Mouse (Mus musculus) forebrain, embryonic 16.5 days (tissue): ENCODE measurements around the gene Tmem19. TPM values are rescaled to one million over a fixed set of nuclear protein-coding genes. Genes with fewer than 3 reads are reported as not detected.

Source experiments
- ATAC-seq: fragments of 200-750 bp; cut with Nextera tagmentation; 2 replicates; pipeline ENCODE4 v1.8.0; 2017; ENCODE audit warnings: mild to moderate bottlenecking, moderate library complexity
- H3K27ac ChIP-seq: fragments of 300-500 bp; sonication (generic); 2 replicates; pipeline ENCODE4 v1.5.1; 2014; ENCODE audit warnings: low read length, control low read depth
- H3K27me3 ChIP-seq: fragments of 300-500 bp; sonication (generic); replicated peaks from 2 replicates; pipeline ENCODE4 v1.6.1; 2014; ENCODE audit warnings: low read length; ENCODE audit not compliant: control insufficient read depth, insufficient read depth
- H3K36me3 ChIP-seq: fragments of 300-500 bp; sonication (generic); 2 replicates; pipeline ENCODE4 v1.6.1; 2014; ENCODE audit not compliant: control insufficient read depth, insufficient read depth
- H3K4me1 ChIP-seq: fragments of 300-500 bp; sonication (generic); replicated peaks from 2 replicates; pipeline ENCODE4 v1.6.1; 2014; ENCODE audit warnings: low read length; ENCODE audit not compliant: control insufficient read depth, insufficient read depth
- H3K4me2 ChIP-seq: fragments of 300-500 bp; sonication (generic); 2 replicates; pipeline ENCODE4 v1.6.1; 2014; ENCODE audit warnings: mild to moderate bottlenecking, low read length, control low read depth
- H3K4me3 ChIP-seq: fragments of 300-500 bp; sonication (generic); replicated peaks from 2 replicates; pipeline ENCODE4 v1.5.1; 2014; ENCODE audit warnings: mild to moderate bottlenecking, low read length, control low read depth
- H3K9ac ChIP-seq: fragments of 300-500 bp; sonication (generic); replicated peaks from 2 replicates; pipeline ENCODE4 v1.6.1; 2014; ENCODE audit warnings: low read depth, low read length, control low read depth
- H3K9me3 ChIP-seq: fragments of 300-500 bp; sonication (generic); 2 replicates; pipeline ENCODE4 v1.6.1; 2016; ENCODE audit warnings: low read length; ENCODE audit not compliant: control insufficient read depth
- WGBS: fragments of 180-500 bp; shearing (Covaris S2); extraction: QIAGEN DNeasy Blood & Tissue Kit; methylation state at CpG from one replicate; pipeline ENCODE4 v1.1.7; 2014; 5-methylcytosine and 5-hydroxymethylcytosine counted together
- polyA plus RNA-seq: library from polyadenylated mRNA; unstranded; fragments of >200 nt; fragmentation: Nextera tagmentation; extraction: Ambion mirVana; gene quantifications from 2 replicates; pipeline ENCODE4 v1.2.1, GENCODE M21; 2015

Gene Tmem19
- polyA plus RNA-seq, 1 experiment from 2014 or later = 40.8 TPM

DNA sequence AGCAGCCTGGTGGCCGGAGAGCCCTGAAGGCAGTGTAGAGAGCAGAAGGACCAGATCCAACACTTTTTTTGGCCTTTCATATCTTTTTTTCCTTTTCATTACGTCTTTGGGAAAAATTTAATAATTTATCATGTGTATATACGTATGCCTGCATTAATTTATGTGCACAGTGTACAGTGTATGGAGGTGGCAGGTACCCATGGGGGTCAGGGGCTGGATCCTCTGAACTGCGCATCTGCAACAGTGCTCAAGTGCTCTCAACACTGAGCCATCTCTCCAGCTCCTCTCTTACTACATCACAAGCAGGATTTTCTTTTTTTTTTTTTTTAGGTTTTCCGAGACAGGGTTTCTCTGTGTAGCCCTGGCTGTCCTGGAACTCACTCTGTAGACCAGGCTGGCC is 64.7 kb downstream of the Tmem19 start:
- ATAC-seq = no peak
- H3K4me2 ChIP-seq = no peak overlapping the region
- H3K9me3 ChIP-seq = no peaks in the 10 kb centered on the region
- no peak overlapping the region for H3K27ac ChIP-seq
- H3K4me1 ChIP-seq = no peaks in the 10 kb centered on the region
- no peaks in the 10 kb centered on the region for H3K27me3 ChIP-seq
- H3K36me3 ChIP-seq = peaks cover 9% of the 10 kb centered on the region
- no peak overlapping the region for H3K9ac ChIP-seq
- WGBS = 92% methylated on average over 5 of the region's 5 CpGs
- no peak overlapping the region for H3K4me3 ChIP-seq

DNA sequence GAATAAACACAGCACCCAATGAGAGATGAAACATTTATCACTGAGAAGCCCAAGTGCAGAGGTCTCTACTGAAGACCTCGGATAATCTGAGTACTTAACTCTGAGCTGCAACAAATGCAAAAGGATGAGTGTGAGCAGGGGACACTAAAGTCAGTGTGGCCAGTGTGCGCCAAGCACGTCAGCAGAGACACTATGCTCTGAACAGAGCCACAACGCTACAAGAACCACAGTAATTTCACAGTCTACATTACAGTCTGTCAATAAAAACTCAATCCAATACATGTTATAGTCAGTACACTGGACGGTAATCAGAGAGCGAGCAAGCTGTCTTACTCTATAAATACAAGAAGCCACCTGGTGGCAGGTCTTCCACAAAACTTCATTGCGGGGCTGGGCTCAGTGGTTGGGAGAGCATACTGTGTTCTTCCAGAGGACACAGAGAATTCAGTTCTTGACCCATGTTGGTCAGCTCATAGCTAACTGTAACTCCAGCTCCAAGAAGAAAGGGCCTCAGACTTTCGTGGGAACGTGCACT is 65.8 kb downstream of the Tmem19 start:
- Histone ChIP-seq H3K27me3 (no peaks in the 10 kb centered on the region), H3K4me2 (no peak overlapping the region), H3K4me3 (no peak overlapping the region), H3K36me3 (peaks cover 13% of the 10 kb centered on the region), H3K4me1 (no peaks in the 10 kb centered on the region), H3K27ac (no peak overlapping the region), H3K9ac (no peak overlapping the region), H3K9me3 (no peaks in the 10 kb centered on the region)
- WGBS = 88% methylated on average over 9 of the region's 9 CpGs
- ATAC-seq = no peak

- H3K27ac ChIP-seq = no peak overlapping the region
- no peaks in the 10 kb centered on the region for H3K9me3 ChIP-seq
- H3K9ac ChIP-seq = no peak overlapping the region
- H3K36me3 ChIP-seq = peaks cover 14% of the 10 kb centered on the region
- no peak overlapping the region for H3K4me2 ChIP-seq
- WGBS = 98% methylated on average over 3 of the region's 3 CpGs
- H3K4me1 ChIP-seq = no peaks in the 10 kb centered on the region
- H3K4me3 ChIP-seq = no peak overlapping the region
- H3K27me3 ChIP-seq = no peaks in the 10 kb centered on the region
- no peak for ATAC-seq
Observed at GRCm38 (mm10) chr10:115295162-115295561, 67.1 kb downstream of the Tmem19 start.

DNA sequence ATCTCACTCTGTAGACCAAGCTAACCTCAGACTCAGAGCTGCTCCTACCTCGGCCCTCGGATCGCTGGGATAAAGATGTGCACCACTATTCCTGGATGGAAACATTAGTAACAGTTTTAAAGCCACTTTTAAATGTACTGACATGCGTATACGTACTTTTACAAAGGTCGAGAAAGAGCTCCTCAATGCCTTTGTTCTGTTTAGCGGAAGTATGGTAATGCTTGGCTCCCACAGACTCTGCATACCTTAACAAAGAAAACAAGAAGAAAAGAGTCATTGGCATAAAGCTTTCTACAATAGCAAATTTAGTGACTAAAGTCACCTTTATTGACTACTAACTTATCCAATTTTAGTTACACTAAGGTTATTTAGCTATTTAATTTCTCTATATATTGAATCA is 67.6 kb downstream of the Tmem19 start:
- Histone ChIP-seq H3K4me1 (no peaks in the 10 kb centered on the region), H3K9ac (no peak overlapping the region), H3K9me3 (no peaks in the 10 kb centered on the region), H3K4me3 (no peak overlapping the region), H3K27ac (no peak overlapping the region), H3K36me3 (peaks cover 13% of the 10 kb centered on the region), H3K27me3 (no peaks in the 10 kb centered on the region), H3K4me2 (no peak overlapping the region)
- no peak for ATAC-seq
- WGBS = 85% methylated on average over 7 of the region's 7 CpGs

DNA sequence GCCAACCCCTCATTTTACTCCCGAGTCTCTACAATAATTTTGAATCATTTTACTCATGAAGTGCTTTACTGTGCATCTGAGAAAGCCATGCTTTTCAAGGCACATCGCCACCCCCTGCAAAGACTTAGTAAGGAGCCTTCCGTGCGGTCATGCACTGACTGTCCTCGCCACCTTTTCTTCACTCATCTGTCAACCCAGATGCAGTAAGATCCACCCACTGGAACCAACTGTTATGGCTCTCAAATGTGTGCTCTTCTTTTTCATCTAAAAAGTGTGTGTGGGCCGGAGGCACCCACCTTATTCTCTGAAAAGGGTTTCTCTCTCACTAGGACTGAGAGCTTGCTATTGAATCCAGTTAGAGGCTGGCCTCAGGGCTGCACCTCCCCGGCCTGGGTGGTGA is 68.4 kb downstream of the Tmem19 start:
- no peaks in the 10 kb centered on the region for H3K4me1 ChIP-seq
- H3K4me2 ChIP-seq = no peak overlapping the region
- H3K9ac ChIP-seq = no peak overlapping the region
- H3K4me3 ChIP-seq = no peak overlapping the region
- ATAC-seq = no peak
- 95% methylated on average over 7 of the region's 7 CpGs for WGBS
- H3K27me3 ChIP-seq = no peaks in the 10 kb centered on the region
- H3K36me3 ChIP-seq = peaks cover 15% of the 10 kb centered on the region
- no peak overlapping the region for H3K27ac ChIP-seq
- H3K9me3 ChIP-seq = no peaks in the 10 kb centered on the region

DNA sequence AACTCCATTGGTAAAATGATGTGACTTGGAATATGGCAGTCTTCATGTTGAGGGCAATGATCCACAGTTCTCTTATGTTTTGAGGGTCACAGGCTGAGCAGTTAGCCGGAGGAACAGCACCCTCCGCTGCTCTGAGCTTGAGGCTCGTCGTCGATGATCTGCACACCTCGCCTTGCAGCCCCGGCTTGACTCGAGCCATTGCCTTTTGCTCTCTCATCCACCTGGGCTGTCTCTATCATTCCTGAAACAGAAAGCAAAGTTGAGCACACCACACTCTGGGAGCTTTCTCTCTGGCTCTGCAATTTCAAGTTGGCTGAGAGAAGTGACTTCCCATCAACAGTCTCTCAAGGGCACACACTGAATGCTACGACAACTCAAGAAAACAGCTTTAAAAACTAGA is 71.6 kb downstream of the Tmem19 start:
- H3K9me3 ChIP-seq = no peaks in the 10 kb centered on the region
- 92% methylated on average over 9 of the region's 9 CpGs for WGBS
- no peak overlapping the region for H3K4me3 ChIP-seq
- H3K4me2 ChIP-seq = no peak overlapping the region
- ATAC-seq = no peak
- H3K27ac ChIP-seq = no peak overlapping the region
- peaks cover 22% of the 10 kb centered on the region for H3K36me3 ChIP-seq
- H3K4me1 ChIP-seq = no peaks in the 10 kb centered on the region
- no peak overlapping the region for H3K9ac ChIP-seq
- H3K27me3 ChIP-seq = no peaks in the 10 kb centered on the region

Other genes starting within 250 kb of the Tmem19 start
- 0.24 and 0.25 TPM in 2 replicates for gene Tph2, start 177.5 kb downstream of the Tmem19 start, polyA plus RNA-seq
- gene Tbc1d15, start 111.0 kb downstream of the Tmem19 start, polyA plus RNA-seq = 39.9 and 41.0 TPM in 2 replicates
- gene Rab21, start 46.9 kb downstream of the Tmem19 start, polyA plus RNA-seq = 5.1 and 6.0 TPM in 2 replicates
- 27.2 and 30.7 TPM in 2 replicates for gene Thap2, start 21.9 kb upstream of the Tmem19 start, polyA plus RNA-seq
- 17.5 and 21.2 TPM in 2 replicates for gene Zfc3h1, start 22.5 kb upstream of the Tmem19 start, polyA plus RNA-seq
- gene A930009A15Rik, start 207.5 kb upstream of the Tmem19 start, polyA plus RNA-seq = 0.22 TPM in 1 of 2 replicates, not detected in the other
- gene Lgr5, start 225.3 kb upstream of the Tmem19 start, polyA plus RNA-seq = 0.56 and 0.77 TPM in 2 replicates